Mouse (Mus musculus): ENCODE results near the gene Panx1.

GRCm38 (mm10) chr9:14966787-14967186 lies 78.5 kb downstream of the Panx1 start:
- no peak for TF ChIP-seq CTCF (IDR thresholded peaks at IDR 0.05)
- TF ChIP-seq EP300 (IDR thresholded peaks at IDR 0.05): no peak
